Mouse (Mus musculus) kidney, postnatal 0 days (tissue): ENCODE data around the gene Agtrap. TPM values are rescaled to one million over a fixed set of nuclear protein-coding genes. Genes with fewer than 3 reads are reported as not detected.
"Not testable (repeated sequence)": the region's sequence is repeated elsewhere in the genome, so short reads cannot be mapped to it uniquely, and the experiment has no call there.

ENCODE experiments used
- ATAC-seq: fragments of 200-750 bp; cut with Nextera tagmentation; replicated peaks from 2 replicates; pipeline ENCODE4 v1.8.0; 2017; ENCODE audit warnings: low read depth, moderate number of reproducible peaks, moderate TSS enrichment, moderate library complexity; ENCODE audit not compliant: low FRiP score
- DNase-seq: peaks from one replicate; pipeline ENCODE4 v3.0.0-alpha.2; 2016; ENCODE audit warnings: low spot score
- H3K27ac ChIP-seq: fragments of 300-500 bp; sonication (generic); 2 replicates; pipeline ENCODE4 v1.5.1; 2014; ENCODE audit warnings: mild to moderate bottlenecking
- H3K27me3 ChIP-seq: fragments of 300-500 bp; sonication (generic); 2 replicates; pipeline ENCODE4 v1.6.1; 2014; ENCODE audit warnings: low read length, mixed read lengths; ENCODE audit not compliant: insufficient read depth
- H3K36me3 ChIP-seq: fragments of 300-500 bp; sonication (generic); 2 replicates; pipeline ENCODE4 v1.6.1; 2014; ENCODE audit warnings: low read length, mixed read lengths; ENCODE audit not compliant: insufficient read depth
- H3K4me1 ChIP-seq: fragments of 300-500 bp; sonication (generic); replicated peaks from 2 replicates; pipeline ENCODE4 v1.6.1; 2014; ENCODE audit warnings: antibody characterized with exemption, low read length, mixed read lengths; ENCODE audit not compliant: insufficient read depth
- H3K4me2 ChIP-seq: fragments of 300-500 bp; sonication (generic); 2 replicates; pipeline ENCODE4 v1.6.1; 2014; ENCODE audit warnings: mild to moderate bottlenecking, low read length, moderate library complexity, mixed read lengths
- H3K4me3 ChIP-seq: fragments of 300-500 bp; sonication (generic); replicated peaks from 2 replicates; pipeline ENCODE4 v1.5.1; 2014; ENCODE audit warnings: low read depth, low read length
- H3K9ac ChIP-seq: fragments of 300-500 bp; sonication (generic); 2 replicates; pipeline ENCODE4 v1.6.1; 2014; ENCODE audit warnings: low read depth, low read length
- H3K9me3 ChIP-seq: fragments of 300-500 bp; sonication (generic); replicated peaks from 2 replicates; pipeline ENCODE4 v1.6.1; 2016; ENCODE audit warnings: low read length, inconsistent platforms, mixed read lengths
- CTCF ChIP-seq: IDR thresholded peaks from 2 replicates; pipeline ENCODE4 v1.5.1; 2016; ENCODE audit warnings: antibody characterized with exemption, low read depth, mild to moderate bottlenecking, moderate library complexity
- WGBS: fragments of 180-500 bp; shearing (Covaris S2); extraction: QIAGEN DNeasy Blood & Tissue Kit; methylation state at CpG from one replicate; pipeline ENCODE4 v1.1.7; 2014; 5-methylcytosine and 5-hydroxymethylcytosine counted together
- polyA plus RNA-seq: library from polyadenylated mRNA; unstranded; fragments of >200 nt; fragmentation: Nextera tagmentation; extraction: Ambion mirVana; gene quantifications from 2 replicates; pipeline ENCODE4 v1.2.1, GENCODE M21; 2015

The Agtrap gene
- polyA plus RNA-seq, 1 experiment from 2014 or later, result 38.9 TPM

- DNase-seq (no peak), ATAC-seq (no peak)
- TF ChIP-seq CTCF, result no peak
- WGBS, result 81% methylated on average over 21 of the region's 21 CpGs
- H3K9ac ChIP-seq, result no peak overlapping the region
- H3K4me2 ChIP-seq, result no peak overlapping the region
- H3K36me3 ChIP-seq, result peaks cover 84% of the 10 kb centered on the region
- H3K9me3 ChIP-seq, result no peaks in the 10 kb centered on the region
- no peak overlapping the region for H3K4me3 ChIP-seq
- H3K4me1 ChIP-seq, result no peaks in the 10 kb centered on the region
- H3K27ac ChIP-seq, result no peak overlapping the region
- H3K27me3 ChIP-seq, result no peaks in the 10 kb centered on the region
Measured at GRCm38 (mm10) chr4:148054961-148055695, 32.7 kb downstream of the Agtrap start.

GRCm38 (mm10) chr4:148053417-148053920 is 34.4 kb downstream of the Agtrap start:
- Histone ChIP-seq H3K27me3 (no peaks in the 10 kb centered on the region), H3K4me2 (no peak overlapping the region), H3K27ac (no peak overlapping the region), H3K36me3 (peaks cover 89% of the 10 kb centered on the region), H3K9ac (no peak overlapping the region), H3K4me1 (no peaks in the 10 kb centered on the region), H3K4me3 (no peak overlapping the region), H3K9me3 (no peaks in the 10 kb centered on the region)
- DNase-seq, result no peak
- WGBS, result 90% methylated on average over 12 of the region's 12 CpGs
- no peak for TF ChIP-seq CTCF
- ATAC-seq, result no peak

GRCm38 (mm10) chr4:148052976-148053375 is 34.9 kb downstream of the Agtrap start:
- 72% methylated on average over 2 of the region's 2 CpGs for WGBS
- Histone ChIP-seq H3K9me3 (no peaks in the 10 kb centered on the region), H3K36me3 (peaks cover 88% of the 10 kb centered on the region), H3K27me3 (no peaks in the 10 kb centered on the region), H3K9ac (no peak overlapping the region), H3K4me1 (no peaks in the 10 kb centered on the region), H3K27ac (no peak overlapping the region), H3K4me2 (no peak overlapping the region), H3K4me3 (no peak overlapping the region)
- ATAC-seq (no peak), DNase-seq (no peak)
- no peak for TF ChIP-seq CTCF

- Histone ChIP-seq H3K9ac (no peak overlapping the region), H3K9me3 (no peaks in the 10 kb centered on the region), H3K27me3 (no peaks in the 10 kb centered on the region), H3K27ac (no peak overlapping the region), H3K4me1 (no peaks in the 10 kb centered on the region), H3K36me3 (peaks cover 82% of the 10 kb centered on the region), H3K4me3 (no peak overlapping the region), H3K4me2 (no peak overlapping the region)
- TF ChIP-seq CTCF, result no peak
- no peak for ATAC-seq
- no peak for DNase-seq
- WGBS, result 84% methylated on average over 11 of the region's 11 CpGs
Measured at GRCm38 (mm10) chr4:148051886-148052285, 35.9 kb downstream of the Agtrap start.

GRCm38 (mm10) chr4:148051046-148051776 is 36.6 kb downstream of the Agtrap start:
- Histone ChIP-seq H3K4me2 (no peak overlapping the region), H3K36me3 (peaks cover 77% of the 10 kb centered on the region), H3K27me3 (no peaks in the 10 kb centered on the region), H3K9me3 (no peaks in the 10 kb centered on the region), H3K9ac (no peak overlapping the region), H3K4me1 (no peaks in the 10 kb centered on the region), H3K27ac (no peak overlapping the region), H3K4me3 (no peak overlapping the region)
- WGBS, result 84% methylated on average over 13 of the region's 13 CpGs
- no peak for TF ChIP-seq CTCF
- DNase-seq (no peak), ATAC-seq (no peak)

GRCm38 (mm10) chr4:148050396-148050914 is 37.4 kb downstream of the Agtrap start:
- H3K4me1 ChIP-seq, ATAC-seq, H3K27me3 ChIP-seq, H3K4me2 ChIP-seq, DNase-seq, H3K9ac ChIP-seq, H3K27ac ChIP-seq, H3K9me3 ChIP-seq, H3K4me3 ChIP-seq: not testable (repeated sequence)
- H3K36me3 ChIP-seq, result peaks cover 76% of the 10 kb centered on the region
- WGBS, result 96% methylated on average over 3 of the region's 3 CpGs
